Comparison of ENCODE assay signal across 25 mouse cellular contexts in the genomic region with DNA sequence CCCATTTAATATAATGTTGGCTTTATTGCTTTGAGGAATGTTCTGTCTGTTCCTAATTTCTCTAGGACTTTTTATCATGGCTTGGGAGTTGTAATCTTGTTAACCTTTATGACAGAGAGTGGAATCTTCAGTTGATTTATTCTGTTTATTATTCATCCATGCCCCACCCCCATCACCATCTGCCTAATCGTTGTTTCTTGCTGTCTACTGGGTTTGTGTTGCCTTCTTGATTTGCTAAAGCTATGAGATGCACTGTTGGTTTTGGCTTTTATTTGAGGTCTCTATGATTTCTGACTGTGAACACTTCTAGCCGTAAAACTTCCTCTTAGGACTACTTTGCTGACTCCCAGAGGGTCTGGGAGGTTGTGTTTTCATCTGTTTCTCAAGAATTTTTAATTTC.
A peak's percentile ranks its signal among the peaks of the same experiment; 100 is the strongest.
DNase-seq lines count a peak whose midpoint lies in the region; ATAC-seq and TF ChIP-seq lines count a peak whose summit lies in the region.
"Had no signal": no experiment of that assay in that cellular context is flagged by ENCODE, and none has a peak within 500 bp of the region (broad histone marks: within the 10 kb centered on the region; RNA-seq: fewer than 3 reads in every experiment).

No protein-coding gene starts in this region.

- no peak overlapping the region for H3K27ac ChIP-seq in kidney, adult 2 months (ENCODE audit: insufficient read depth, low read depth, low read length)
- no peak overlapping the region for H3K27ac ChIP-seq in kidney, embryonic 16.5 days (ENCODE audit: low read length)
- peak overlapping the region; percentile 83 for H3K27ac ChIP-seq in layer of hippocampus, adult 2 months
- H3K27ac ChIP-seq: embryonic facial prominence, embryonic 12.5 days; embryonic facial prominence, embryonic 15.5 days; gastrocnemius, adult 2 months; heart, embryonic 15.5 days; hindbrain, embryonic 10.5 days; hindbrain, embryonic 13.5 days had no signal

- TF ChIP-seq CTCF in kidney, adult 2 months (conservative IDR thresholded peaks at IDR 0.05; ENCODE audit: insufficient read depth, insufficient read length, low read depth, low read length) = no peak
- no peak for TF ChIP-seq CTCF in layer of hippocampus, adult 2 months (conservative IDR thresholded peaks at IDR 0.05)

- H3K4me3 ChIP-seq in kidney, adult 2 months (ENCODE audit: insufficient read depth, low read depth, low read length) = no peak overlapping the region
- H3K4me3 ChIP-seq in kidney, embryonic 16.5 days (ENCODE audit: low read length) = no peak overlapping the region
- H3K4me3 ChIP-seq in layer of hippocampus, adult 2 months = no peak overlapping the region
- H3K4me3 ChIP-seq: embryonic facial prominence, embryonic 12.5 days; embryonic facial prominence, embryonic 15.5 days; gastrocnemius, adult 2 months; heart, embryonic 12.5 days; heart, embryonic 15.5 days; hindbrain, embryonic 10.5 days; hindbrain, embryonic 13.5 days had no signal

- H3K9me3 ChIP-seq in kidney, embryonic 16.5 days (ENCODE audit: low read length) = no peaks in the 10 kb centered on the region
- H3K9me3 ChIP-seq: embryonic facial prominence, embryonic 12.5 days; embryonic facial prominence, embryonic 15.5 days; heart, embryonic 12.5 days; heart, embryonic 15.5 days; hindbrain, embryonic 10.5 days had no signal

- H3K9ac ChIP-seq in kidney, embryonic 16.5 days (replicated peaks; ENCODE audit: low read length) = no peak overlapping the region
- H3K9ac ChIP-seq: embryonic facial prominence, embryonic 12.5 days; embryonic facial prominence, embryonic 15.5 days; forebrain, postnatal 0 days; heart, embryonic 12.5 days; heart, embryonic 15.5 days; hindbrain, embryonic 13.5 days had no signal

- 54% methylated on average over 2 of the region's 2 CpGs for WGBS in kidney, adult 2 months
- WGBS in kidney, embryonic 16.5 days = 45% methylated on average over 2 of the region's 2 CpGs

- TF ChIP-seq POLR2A in kidney, adult 2 months (IDR thresholded peaks at IDR 0.05; ENCODE audit: low read depth, low read length) = no peak

- H3K36me3 ChIP-seq in kidney, adult 2 months (ENCODE audit: control insufficient read depth, insufficient read depth, low read length) = no peaks in the 10 kb centered on the region
- H3K36me3 ChIP-seq in kidney, embryonic 16.5 days (ENCODE audit: insufficient read depth, low read length) = no peaks in the 10 kb centered on the region
- H3K36me3 ChIP-seq: embryonic facial prominence, embryonic 12.5 days; embryonic facial prominence, embryonic 15.5 days; heart, embryonic 12.5 days; heart, embryonic 15.5 days; hindbrain, embryonic 10.5 days had no signal

- no peak overlapping the region for H3K4me2 ChIP-seq in kidney, embryonic 16.5 days (replicated peaks; ENCODE audit: low read depth, low read length)
- H3K4me2 ChIP-seq: embryonic facial prominence, embryonic 12.5 days; embryonic facial prominence, embryonic 15.5 days; heart, embryonic 12.5 days; heart, embryonic 15.5 days; hindbrain, embryonic 13.5 days had no signal

- no peaks in the 10 kb centered on the region for H3K27me3 ChIP-seq in kidney, adult 2 months (replicated peaks; ENCODE audit: control insufficient read depth, insufficient read depth, low read length)
- H3K27me3 ChIP-seq in kidney, embryonic 16.5 days (ENCODE audit: insufficient read depth, low read length) = no peaks in the 10 kb centered on the region
- H3K27me3 ChIP-seq: embryonic facial prominence, embryonic 12.5 days; embryonic facial prominence, embryonic 15.5 days; heart, embryonic 12.5 days; heart, embryonic 15.5 days; hindbrain, embryonic 13.5 days had no signal

- peak; percentile 8 for DNase-seq in adrenal gland, postnatal 10 days
- DNase-seq in adrenal gland, adult 8-10 months = no peak
- peak; percentile 53 for DNase-seq in kidney, adult 2 months
- DNase-seq in layer of hippocampus, adult 2 months (ENCODE audit: low spot score in 2 of 2) = no peak
- no peak for DNase-seq in layer of hippocampus, adult 9-10 months (ENCODE audit: low spot score)
- DNase-seq in Muller cell, postnatal 12 days (ENCODE audit: inconsistent ontology term) = no peak
- DNase-seq in gastrocnemius, postnatal 10 days = no peak
- DNase-seq: adrenal gland, postnatal 25 days; cerebellum, adult 11-12 months; cerebellum, adult 8-10 months; cerebellum, postnatal 14 days; forebrain, postnatal 0 days; gastrocnemius, adult 2 months; gastrocnemius, postnatal 25 days; heart, postnatal 36 days had no signal

- ATAC-seq in kidney, embryonic 16.5 days (ENCODE audit: low FRiP score, low TSS enrichment) = no peak
- ATAC-seq: forebrain, embryonic 14.5 days; forebrain, postnatal 0 days; hindbrain, embryonic 16.5 days; Patski had no signal

- no peaks in the 10 kb centered on the region for H3K4me1 ChIP-seq in kidney, adult 2 months (ENCODE audit: control insufficient read depth, insufficient read depth, low read length)
- H3K4me1 ChIP-seq in kidney, embryonic 16.5 days (ENCODE audit: insufficient read depth, low read length) = no peaks in the 10 kb centered on the region
- H3K4me1 ChIP-seq: embryonic facial prominence, embryonic 12.5 days; embryonic facial prominence, embryonic 15.5 days; heart, embryonic 12.5 days; hindbrain, embryonic 10.5 days; hindbrain, embryonic 13.5 days had no signal

Comparison
In these comparisons a context has a peak if more than half of its experiments do, and no peak if none do; other contexts are left out.
1. DNase-seq: peak in adrenal gland, postnatal 10 days (single experiment) and kidney, adult 2 months (single experiment); none in adrenal gland, adult 8-10 months (single experiment), layer of hippocampus, adult 2 months (0 of 2), layer of hippocampus, adult 9-10 months (single experiment), Muller cell, postnatal 12 days (single experiment) and gastrocnemius, postnatal 10 days (single experiment).